Mouse (Mus musculus): Measurements from ENCODE around the gene Gm10300. TPM values are rescaled to one million over a fixed set of nuclear protein-coding genes. Genes with fewer than 3 reads are reported as not detected.

Gm10300 gene
- polyA plus RNA-seq, 1 experiment from 2014 or later, result not detected

DNA sequence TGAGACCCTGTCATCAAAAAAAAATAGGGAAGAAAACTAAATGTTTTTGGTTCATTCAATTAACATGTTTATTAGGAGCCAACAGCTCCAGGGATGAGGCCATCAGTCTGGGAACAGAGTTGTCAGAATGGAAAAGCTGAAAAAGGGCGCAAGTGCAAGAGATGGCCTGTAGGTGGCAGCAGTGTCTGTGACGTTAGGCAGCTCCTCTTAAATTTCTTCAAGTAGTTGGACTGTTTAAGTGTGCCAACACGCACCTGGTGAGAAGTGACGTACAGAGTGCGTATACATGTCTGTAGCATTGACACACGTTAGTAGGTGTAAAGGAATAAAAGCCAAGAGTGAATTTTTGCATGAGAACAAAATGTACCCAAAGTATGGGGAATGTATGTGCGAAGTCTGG, 14.4 kb downstream of the Gm10300 start:
- WGBS, result 19% methylated on average over 7 of the region's 7 CpGs
- H3K4me2 ChIP-seq (ENCODE audit: low read depth, low read length), result no peak overlapping the region
- H3K36me3 ChIP-seq (ENCODE audit: control insufficient read depth, insufficient read depth, low read length), result no peaks in the 10 kb centered on the region
- no peaks in the 10 kb centered on the region for H3K4me1 ChIP-seq (ENCODE audit: control insufficient read depth, insufficient read depth, low read length)
- H3K9ac ChIP-seq (replicated peaks; ENCODE audit: low read depth, low read length), result no peak overlapping the region
- H3K27ac ChIP-seq (ENCODE audit: low read depth, low read length), result no peak overlapping the region
- H3K9me3 ChIP-seq (ENCODE audit: control insufficient read depth, low read length), result no peaks in the 10 kb centered on the region
- no peak overlapping the region for H3K4me3 ChIP-seq (ENCODE audit: low read depth, low read length)
- ATAC-seq (ENCODE audit: low read depth), result no peak
- no peaks in the 10 kb centered on the region for H3K27me3 ChIP-seq (ENCODE audit: control insufficient read depth, insufficient read depth, low read length)

DNA sequence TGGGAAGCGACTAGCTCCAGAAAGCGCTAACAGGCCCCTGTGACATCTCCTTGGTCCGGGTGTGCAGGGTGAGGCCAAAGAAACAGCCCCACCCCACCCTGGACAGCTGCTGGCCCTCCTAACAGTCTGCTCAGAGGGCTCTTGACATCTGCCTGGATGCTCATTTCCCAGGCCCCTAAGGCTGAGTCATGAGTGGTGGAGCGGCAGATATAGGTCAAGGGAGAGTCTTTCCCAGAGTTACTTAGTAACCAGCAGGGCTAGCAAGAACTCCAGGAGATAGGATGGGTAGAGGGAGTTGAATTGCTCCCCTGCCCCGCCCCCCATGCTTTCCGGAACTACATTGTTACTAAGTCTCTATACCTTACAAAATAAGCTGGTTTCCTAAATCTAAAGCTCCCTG, 18.6 kb downstream of the Gm10300 start:
- H3K9ac ChIP-seq (replicated peaks; ENCODE audit: low read depth, low read length), result no peak overlapping the region
- H3K4me1 ChIP-seq (ENCODE audit: control insufficient read depth, insufficient read depth, low read length), result no peaks in the 10 kb centered on the region
- ATAC-seq (ENCODE audit: low read depth), result no peak
- no peaks in the 10 kb centered on the region for H3K27me3 ChIP-seq (ENCODE audit: control insufficient read depth, insufficient read depth, low read length)
- no peak overlapping the region for H3K27ac ChIP-seq (ENCODE audit: low read depth, low read length)
- 69% methylated on average over 6 of the region's 6 CpGs for WGBS
- no peaks in the 10 kb centered on the region for H3K9me3 ChIP-seq (ENCODE audit: control insufficient read depth, low read length)
- no peaks in the 10 kb centered on the region for H3K36me3 ChIP-seq (ENCODE audit: control insufficient read depth, insufficient read depth, low read length)
- no peak overlapping the region for H3K4me2 ChIP-seq (ENCODE audit: low read depth, low read length)
- no peak overlapping the region for H3K4me3 ChIP-seq (ENCODE audit: low read depth, low read length)

DNA sequence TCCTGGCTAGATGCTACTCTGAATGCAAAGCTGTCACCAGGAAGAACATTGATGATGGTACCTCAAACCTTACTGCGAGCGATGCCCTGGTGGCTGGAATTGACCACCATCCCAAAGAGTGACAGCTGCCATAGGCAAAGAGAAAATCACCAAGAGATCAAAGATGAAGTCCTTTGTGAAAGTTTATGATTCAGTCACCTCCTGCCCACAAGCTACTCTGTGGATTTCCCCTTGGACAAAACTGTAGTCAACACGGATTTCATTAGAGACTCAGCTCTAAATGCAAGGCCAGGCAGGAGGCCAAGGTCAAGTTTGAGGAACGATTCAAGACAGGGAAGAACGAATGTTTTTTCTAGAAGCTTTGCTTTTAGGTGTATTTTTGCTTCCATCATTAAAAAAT, 19.4 kb downstream of the Gm10300 start:
- H3K4me3 ChIP-seq (ENCODE audit: low read depth, low read length), result no peak overlapping the region
- H3K27ac ChIP-seq (ENCODE audit: low read depth, low read length), result no peak overlapping the region
- no peaks in the 10 kb centered on the region for H3K4me1 ChIP-seq (ENCODE audit: control insufficient read depth, insufficient read depth, low read length)
- ATAC-seq (ENCODE audit: low read depth), result no peak
- 92% methylated on average over 5 of the region's 5 CpGs for WGBS
- H3K9ac ChIP-seq (replicated peaks; ENCODE audit: low read depth, low read length), result no peak overlapping the region
- H3K4me2 ChIP-seq (ENCODE audit: low read depth, low read length), result no peak overlapping the region
- no peaks in the 10 kb centered on the region for H3K9me3 ChIP-seq (ENCODE audit: control insufficient read depth, low read length)
- no peaks in the 10 kb centered on the region for H3K27me3 ChIP-seq (ENCODE audit: control insufficient read depth, insufficient read depth, low read length)
- H3K36me3 ChIP-seq (ENCODE audit: control insufficient read depth, insufficient read depth, low read length), result no peaks in the 10 kb centered on the region

DNA sequence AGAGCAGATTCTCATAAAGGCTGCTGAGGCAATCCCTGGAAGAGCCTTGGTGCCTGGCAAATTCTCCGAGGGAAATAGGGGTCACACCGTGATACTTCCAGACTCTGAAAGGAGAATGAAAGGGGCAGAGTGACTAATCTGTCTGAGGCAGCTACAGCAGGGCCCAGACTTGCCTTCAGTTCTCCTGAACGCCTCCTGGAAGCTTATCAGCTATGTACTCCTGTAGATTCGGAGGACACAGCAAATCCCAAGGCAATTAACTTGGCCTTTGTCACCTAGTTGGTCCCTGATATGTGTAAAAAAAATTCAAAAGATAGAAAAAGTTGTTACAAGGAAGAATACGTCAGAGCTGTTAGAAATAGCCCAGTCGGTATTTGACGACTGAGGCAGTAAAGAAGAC, 20.5 kb downstream of the Gm10300 start:
- no peak overlapping the region for H3K27ac ChIP-seq (ENCODE audit: low read depth, low read length)
- no peaks in the 10 kb centered on the region for H3K27me3 ChIP-seq (ENCODE audit: control insufficient read depth, insufficient read depth, low read length)
- H3K9me3 ChIP-seq (ENCODE audit: control insufficient read depth, low read length), result no peaks in the 10 kb centered on the region
- WGBS, result 85% methylated on average over 7 of the region's 7 CpGs
- H3K9ac ChIP-seq (replicated peaks; ENCODE audit: low read depth, low read length), result no peak overlapping the region
- no peaks in the 10 kb centered on the region for H3K36me3 ChIP-seq (ENCODE audit: control insufficient read depth, insufficient read depth, low read length)
- ATAC-seq (ENCODE audit: low read depth), result no peak
- H3K4me2 ChIP-seq (ENCODE audit: low read depth, low read length), result no peak overlapping the region
- H3K4me3 ChIP-seq (ENCODE audit: low read depth, low read length), result no peak overlapping the region
- H3K4me1 ChIP-seq (ENCODE audit: control insufficient read depth, insufficient read depth, low read length), result no peaks in the 10 kb centered on the region

DNA sequence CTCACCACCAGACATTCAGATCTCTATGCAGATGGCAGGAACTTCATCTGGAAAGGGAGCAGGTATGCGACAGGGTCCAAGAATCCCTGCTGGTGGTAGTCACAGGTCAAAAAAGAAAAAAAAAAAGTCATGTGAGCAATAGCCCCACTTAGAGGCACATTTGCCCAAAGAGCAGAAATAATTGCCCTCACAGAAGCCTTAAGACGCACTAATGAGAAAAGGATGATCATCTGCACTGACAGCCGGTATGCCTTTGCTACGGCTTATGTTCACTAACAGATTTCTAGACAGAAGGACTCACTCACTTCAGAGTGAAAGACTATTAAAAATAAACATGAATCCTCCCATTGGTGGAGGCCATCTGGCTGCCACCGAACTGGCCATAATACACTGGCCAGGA, 25.1 kb downstream of the Gm10300 start:
- no peak for ATAC-seq (ENCODE audit: low read depth)
- H3K36me3 ChIP-seq (ENCODE audit: control insufficient read depth, insufficient read depth, low read length), result no peaks in the 10 kb centered on the region
- H3K9me3 ChIP-seq (ENCODE audit: control insufficient read depth, low read length), result no peaks in the 10 kb centered on the region
- no peak overlapping the region for H3K9ac ChIP-seq (replicated peaks; ENCODE audit: low read depth, low read length)
- 85% methylated on average over 5 of the region's 5 CpGs for WGBS
- no peak overlapping the region for H3K27ac ChIP-seq (ENCODE audit: low read depth, low read length)
- no peak overlapping the region for H3K4me2 ChIP-seq (ENCODE audit: low read depth, low read length)
- no peaks in the 10 kb centered on the region for H3K27me3 ChIP-seq (ENCODE audit: control insufficient read depth, insufficient read depth, low read length)
- H3K4me1 ChIP-seq (ENCODE audit: control insufficient read depth, insufficient read depth, low read length), result no peaks in the 10 kb centered on the region
- H3K4me3 ChIP-seq (ENCODE audit: low read depth, low read length), result no peak overlapping the region

DNA sequence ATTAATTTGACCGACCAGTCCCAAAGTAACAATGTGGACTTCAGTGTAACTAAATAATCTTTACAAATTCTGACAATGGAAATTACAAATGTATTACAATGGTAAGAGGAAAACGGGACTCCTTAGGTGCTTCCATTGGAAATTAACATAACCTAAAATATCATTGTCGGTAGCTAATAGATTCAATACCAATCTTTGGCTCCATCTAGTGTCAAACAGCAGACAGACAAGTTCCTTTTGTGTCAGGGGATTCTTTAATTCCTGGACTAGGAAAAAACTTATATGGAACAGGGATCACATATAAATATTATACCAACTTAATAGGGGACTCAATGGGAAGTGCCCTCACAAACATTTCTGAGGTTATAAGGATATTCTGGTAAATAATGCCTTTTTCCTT, 26.7 kb downstream of the Gm10300 start:
- Histone ChIP-seq H3K4me2 (ENCODE audit: low read depth, low read length) (no peak overlapping the region), H3K9ac (replicated peaks; ENCODE audit: low read depth, low read length) (no peak overlapping the region), H3K36me3 (ENCODE audit: control insufficient read depth, insufficient read depth, low read length) (no peaks in the 10 kb centered on the region), H3K27me3 (ENCODE audit: control insufficient read depth, insufficient read depth, low read length) (no peaks in the 10 kb centered on the region), H3K27ac (ENCODE audit: low read depth, low read length) (no peak overlapping the region), H3K4me1 (ENCODE audit: control insufficient read depth, insufficient read depth, low read length) (no peaks in the 10 kb centered on the region), H3K4me3 (ENCODE audit: low read depth, low read length) (no peak overlapping the region), H3K9me3 (ENCODE audit: control insufficient read depth, low read length) (no peaks in the 10 kb centered on the region)
- 37% methylated on average over 3 of the region's 3 CpGs for WGBS
- ATAC-seq (ENCODE audit: low read depth), result no peak

DNA sequence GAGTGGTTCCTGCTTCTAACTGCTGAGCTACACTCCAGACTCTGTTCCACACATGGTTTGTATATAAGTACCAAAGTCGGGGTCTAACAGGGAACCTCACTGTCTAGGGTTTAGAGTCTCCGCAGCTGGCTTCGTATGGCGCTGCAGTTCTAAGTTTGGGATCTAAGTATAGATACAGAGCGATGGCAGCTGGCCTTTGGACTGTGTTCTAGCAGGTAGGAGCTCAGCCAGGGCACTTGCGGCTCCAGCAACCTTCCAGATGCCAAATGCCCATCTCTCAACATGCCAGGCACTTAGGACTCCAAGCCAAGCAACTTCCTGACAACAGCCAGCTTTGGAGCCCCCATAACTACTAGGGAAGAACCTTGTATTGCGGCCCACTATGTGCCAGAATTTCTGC, 33.7 kb downstream of the Gm10300 start:
- Histone ChIP-seq H3K4me3 (ENCODE audit: low read depth, low read length) (no peak overlapping the region), H3K4me2 (ENCODE audit: low read depth, low read length) (no peak overlapping the region), H3K27ac (ENCODE audit: low read depth, low read length) (no peak overlapping the region), H3K9ac (replicated peaks; ENCODE audit: low read depth, low read length) (no peak overlapping the region), H3K36me3 (ENCODE audit: control insufficient read depth, insufficient read depth, low read length) (no peaks in the 10 kb centered on the region), H3K27me3 (ENCODE audit: control insufficient read depth, insufficient read depth, low read length) (no peaks in the 10 kb centered on the region), H3K9me3 (ENCODE audit: control insufficient read depth, low read length) (no peaks in the 10 kb centered on the region), H3K4me1 (ENCODE audit: control insufficient read depth, insufficient read depth, low read length) (no peaks in the 10 kb centered on the region)
- ATAC-seq (ENCODE audit: low read depth), result no peak
- 96% methylated on average over 7 of the region's 7 CpGs for WGBS

DNA sequence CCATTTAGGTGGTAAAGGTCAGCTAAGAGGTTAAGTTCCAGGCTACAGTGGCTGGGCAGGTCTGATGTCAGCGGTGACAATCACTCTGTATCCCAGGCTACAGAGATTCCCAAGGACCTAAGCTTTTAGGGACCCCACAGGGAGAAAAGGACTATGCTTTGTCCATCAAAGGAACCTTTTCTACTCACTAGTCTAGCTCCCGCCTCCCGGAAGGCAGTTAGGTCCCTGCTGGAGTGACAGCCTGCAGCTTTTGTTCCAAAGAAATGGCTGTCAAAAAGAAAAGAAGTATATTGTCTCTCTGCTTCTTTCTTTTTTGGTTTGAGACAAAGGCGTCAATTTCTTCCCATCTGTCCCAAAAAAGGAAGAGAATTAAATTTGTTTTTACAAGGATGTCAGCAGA, 36.7 kb downstream of the Gm10300 start:
- 19% methylated on average over 4 of the region's 4 CpGs for WGBS
- no peaks in the 10 kb centered on the region for H3K36me3 ChIP-seq (ENCODE audit: control insufficient read depth, insufficient read depth, low read length)

DNA sequence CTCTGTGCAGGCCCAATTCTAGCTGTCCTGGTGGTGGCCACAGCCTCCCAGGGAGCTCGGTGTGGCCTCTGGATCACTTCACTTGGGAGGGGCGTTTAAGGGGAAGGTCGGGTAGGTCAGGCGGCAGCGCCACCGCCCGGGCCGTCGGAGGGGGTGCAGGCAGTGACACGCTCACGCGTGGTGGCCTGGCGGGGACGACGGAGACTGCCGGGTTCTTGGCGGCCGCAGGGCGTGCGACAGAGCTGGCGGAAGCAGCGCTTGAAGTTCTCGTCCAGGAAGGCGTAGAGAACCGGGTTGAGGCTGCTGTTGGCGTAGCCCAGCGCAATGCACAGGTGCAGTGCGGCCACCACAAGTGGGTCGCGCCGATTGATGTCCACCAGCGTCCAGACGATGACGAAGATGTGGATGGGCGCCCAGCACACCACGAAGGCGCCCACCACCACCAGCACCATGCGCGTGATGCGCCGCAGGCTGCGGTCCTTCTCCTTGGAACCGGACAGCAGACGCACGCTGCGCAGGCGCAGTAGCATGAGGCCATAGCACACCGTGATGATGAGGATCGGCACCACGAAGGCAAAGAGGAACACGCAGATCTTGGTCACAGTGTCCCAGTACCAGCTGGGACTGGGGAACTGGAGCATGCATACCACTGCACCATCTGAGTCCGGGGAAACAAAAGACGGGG, 39.1 kb downstream of the Gm10300 start:
- 38% methylated on average over 47 of the region's 53 CpGs for WGBS
- Histone ChIP-seq H3K9me3 (ENCODE audit: control insufficient read depth, low read length) (no peaks in the 10 kb centered on the region), H3K36me3 (ENCODE audit: control insufficient read depth, insufficient read depth, low read length) (no peaks in the 10 kb centered on the region), H3K27me3 (ENCODE audit: control insufficient read depth, insufficient read depth, low read length) (no peaks in the 10 kb centered on the region), H3K4me3 (ENCODE audit: low read depth, low read length) (peak overlapping the region; percentile 20; the same call in 1 of the 2 replicates), H3K27ac (ENCODE audit: low read depth, low read length) (no peak overlapping the region), H3K4me1 (ENCODE audit: control insufficient read depth, insufficient read depth, low read length) (no peaks in the 10 kb centered on the region), H3K9ac (replicated peaks; ENCODE audit: low read depth, low read length) (peak overlapping the region; percentile 28; the same call in 1 of the 2 replicates), H3K4me2 (ENCODE audit: low read depth, low read length) (peak overlapping the region; percentile 42)
- ATAC-seq (ENCODE audit: low read depth), result peak; percentile 41; the same call in 1 of the 2 replicates

More for the DNA sequence above, 36.7 kb downstream of the Gm10300 start:
- H3K27me3 ChIP-seq (ENCODE audit: control insufficient read depth, insufficient read depth, low read length), result no peaks in the 10 kb centered on the region
- no peak overlapping the region for H3K27ac ChIP-seq (ENCODE audit: low read depth, low read length)
- H3K9me3 ChIP-seq (ENCODE audit: control insufficient read depth, low read length), result no peaks in the 10 kb centered on the region
- ATAC-seq (ENCODE audit: low read depth), result no peak
- H3K4me2 ChIP-seq (ENCODE audit: low read depth, low read length), result no peak overlapping the region
- no peaks in the 10 kb centered on the region for H3K4me1 ChIP-seq (ENCODE audit: control insufficient read depth, insufficient read depth, low read length)
- no peak overlapping the region for H3K4me3 ChIP-seq (ENCODE audit: low read depth, low read length)
- H3K9ac ChIP-seq (replicated peaks; ENCODE audit: low read depth, low read length), result no peak overlapping the region

All from neural tube, embryonic 14.5 days (tissue).